Mouse (Mus musculus): Measurements from ENCODE around the gene Eps15l1. TPM values are rescaled to one million over a fixed set of nuclear protein-coding genes. Genes with fewer than 3 reads are reported as not detected.

The Eps15l1 gene
- total RNA-seq, 2 experiments from 2014 or later, result 118 to 151 TPM

DNA sequence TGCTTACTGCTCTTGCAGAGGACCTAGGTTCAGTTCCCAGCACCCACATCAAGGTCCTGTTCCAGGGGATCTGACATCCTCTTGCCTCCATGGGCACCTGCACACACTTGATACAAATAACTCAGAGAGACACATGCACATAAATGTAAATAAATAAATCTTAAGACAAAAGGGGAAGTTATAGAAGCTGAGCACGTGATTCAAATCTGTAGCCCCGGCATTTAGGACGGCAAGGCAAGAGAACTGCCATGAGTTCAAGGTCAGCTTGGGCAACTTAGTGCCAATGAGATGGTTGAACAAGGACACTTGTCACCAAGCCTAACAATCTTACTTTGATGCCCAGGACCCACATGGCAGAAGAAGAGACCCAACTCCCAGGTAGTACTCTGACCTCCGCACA, 3.2 kb downstream of the Eps15l1 start:
- no peak for ATAC-seq (replicated peaks; ENCODE audit: low FRiP score, poor library complexity, severe bottlenecking)

DNA sequence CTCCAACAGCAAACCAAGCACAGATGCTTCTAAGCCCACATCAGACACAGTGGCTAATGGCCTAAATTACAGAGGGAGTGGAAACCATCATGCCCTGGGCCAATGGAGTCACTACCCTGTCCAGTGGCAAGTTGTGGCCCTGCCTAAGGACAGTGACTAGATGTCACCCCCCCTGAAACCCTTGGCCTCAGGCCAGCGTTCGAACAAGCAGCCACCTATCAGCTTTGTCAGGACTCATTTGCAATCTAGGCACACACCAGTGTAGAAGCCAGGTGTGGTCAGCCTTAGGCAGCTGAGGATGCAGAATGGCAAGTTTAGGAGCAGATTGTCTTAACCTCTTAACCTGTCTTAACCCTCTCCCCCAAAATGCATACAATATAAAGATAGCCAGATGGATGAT, 6.0 kb downstream of the Eps15l1 start:
- ATAC-seq (replicated peaks; ENCODE audit: low FRiP score, poor library complexity, severe bottlenecking), result peak; percentile 20

DNA sequence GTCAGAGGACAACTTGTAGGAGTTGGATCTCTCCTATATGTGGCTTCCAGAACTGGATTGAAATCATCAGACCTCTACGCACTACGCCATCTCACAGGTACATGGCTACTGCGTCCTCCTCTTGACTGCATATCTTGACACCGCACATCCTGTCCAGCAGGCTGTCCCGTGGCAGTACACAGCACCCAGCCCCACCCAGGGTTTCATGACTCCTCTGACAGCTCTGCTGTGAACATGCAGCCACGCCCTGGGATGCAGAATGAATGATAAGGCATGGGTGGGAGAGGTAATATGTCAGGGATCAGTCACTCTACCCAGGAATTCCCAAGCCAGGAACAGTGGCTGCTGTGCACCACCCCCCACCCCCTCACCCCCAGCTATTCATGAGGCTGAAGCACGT, 7.4 kb downstream of the Eps15l1 start:
- peak; percentile 92 for ATAC-seq (replicated peaks; ENCODE audit: low FRiP score, poor library complexity, severe bottlenecking)

DNA sequence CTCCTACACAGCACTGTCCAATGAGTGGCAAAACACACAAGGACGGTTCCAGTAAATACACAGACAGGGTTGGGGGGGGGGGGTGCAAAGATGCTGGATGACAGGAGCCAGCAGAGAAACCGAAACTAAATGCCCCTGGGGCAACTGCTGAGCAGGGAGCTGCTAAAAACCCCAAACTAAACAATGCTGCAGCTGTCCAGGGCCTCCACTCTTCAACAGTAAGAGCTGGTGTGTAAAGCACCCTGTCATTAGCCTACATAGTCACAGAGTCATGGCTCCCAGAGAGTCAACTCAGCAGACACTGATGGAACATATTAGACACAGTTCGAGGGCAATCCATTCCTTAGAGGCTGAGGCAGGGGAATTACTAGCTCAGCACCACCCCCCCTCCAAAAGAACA, 11.8 kb downstream of the Eps15l1 start:
- ATAC-seq (replicated peaks; ENCODE audit: low FRiP score, poor library complexity, severe bottlenecking), result no peak

DNA sequence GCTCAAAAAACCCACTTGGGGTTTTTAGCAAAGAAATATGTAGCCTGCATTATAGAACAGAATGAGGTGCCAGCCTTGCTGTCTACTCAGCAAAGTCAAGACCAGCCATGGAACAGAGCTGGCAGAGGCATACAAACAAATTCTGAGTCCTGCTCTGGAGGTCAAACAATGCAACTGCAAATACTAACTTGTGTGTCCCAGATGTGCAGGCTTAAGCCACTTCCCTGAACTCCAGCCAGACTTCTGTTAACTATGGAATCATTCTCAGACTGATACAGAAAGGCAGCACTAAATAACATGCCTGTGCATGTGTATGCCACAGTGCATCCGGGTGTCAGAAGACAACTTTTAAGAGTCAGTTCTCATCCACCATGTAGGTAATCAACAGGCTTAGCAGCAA, 13.4 kb downstream of the Eps15l1 start:
- no peak for ATAC-seq (replicated peaks; ENCODE audit: low FRiP score, poor library complexity, severe bottlenecking)

DNA sequence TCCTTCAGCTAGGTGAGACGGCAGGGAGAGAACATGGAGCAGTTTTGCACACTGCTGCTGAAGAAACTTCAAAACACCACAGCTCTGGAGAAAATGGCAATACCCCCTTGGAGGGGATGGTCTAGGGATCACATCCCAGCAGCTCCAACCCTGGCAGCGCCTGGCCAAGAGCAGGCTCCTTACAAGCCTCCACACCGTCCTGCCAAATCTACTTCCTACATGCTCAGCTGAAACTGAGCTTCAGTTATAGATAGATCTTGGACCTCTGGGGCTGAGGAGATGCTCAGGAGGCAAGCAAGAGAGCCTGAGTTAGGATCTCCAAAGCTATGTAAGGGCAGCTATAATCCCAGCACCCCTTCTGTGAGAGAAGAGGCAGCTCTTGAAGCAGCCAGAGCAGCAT, 18.3 kb downstream of the Eps15l1 start:
- no peak for ATAC-seq (replicated peaks; ENCODE audit: low FRiP score, poor library complexity, severe bottlenecking)

DNA sequence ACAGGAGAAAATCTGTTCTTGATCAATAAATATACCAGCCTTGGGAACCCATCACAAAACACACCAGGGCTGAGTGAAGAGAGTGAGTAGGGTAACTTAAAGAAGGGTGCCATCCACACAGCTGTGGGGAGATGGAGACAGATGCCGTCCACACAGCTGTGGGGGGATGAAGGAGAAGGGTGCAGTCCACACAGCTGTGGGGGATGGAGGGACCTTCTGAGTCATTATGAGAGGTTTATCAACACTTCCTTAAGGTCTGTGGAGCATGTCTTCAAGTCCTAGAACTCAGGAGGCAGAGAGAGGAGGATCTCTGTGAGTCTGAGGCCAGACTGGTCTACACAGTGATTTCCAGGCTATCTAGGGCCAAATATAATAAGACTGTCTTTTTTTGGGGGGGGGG, 19.9 kb downstream of the Eps15l1 start:
- no peak for ATAC-seq (replicated peaks; ENCODE audit: low FRiP score, poor library complexity, severe bottlenecking)

DNA sequence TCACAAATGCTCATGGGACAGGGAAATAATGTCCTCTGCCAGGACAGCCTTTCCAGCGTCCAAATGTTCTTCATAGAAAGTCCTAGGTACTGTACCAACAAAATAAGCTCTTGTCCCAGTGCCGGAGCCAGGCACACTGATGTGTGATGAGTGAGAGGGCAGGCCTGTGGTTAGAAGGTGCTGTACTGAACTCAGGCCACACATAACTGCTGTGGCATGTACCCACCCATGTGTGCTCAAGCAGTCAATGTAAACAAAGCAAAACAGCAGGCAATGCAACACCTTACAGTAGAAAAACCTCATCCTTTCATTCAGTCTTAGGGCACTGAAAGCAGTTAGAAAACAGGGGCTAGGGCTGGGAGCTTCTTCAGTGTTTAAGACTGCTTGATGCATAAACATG, 35.5 kb downstream of the Eps15l1 start:
- no peak for ATAC-seq (replicated peaks; ENCODE audit: low FRiP score, poor library complexity, severe bottlenecking)

DNA sequence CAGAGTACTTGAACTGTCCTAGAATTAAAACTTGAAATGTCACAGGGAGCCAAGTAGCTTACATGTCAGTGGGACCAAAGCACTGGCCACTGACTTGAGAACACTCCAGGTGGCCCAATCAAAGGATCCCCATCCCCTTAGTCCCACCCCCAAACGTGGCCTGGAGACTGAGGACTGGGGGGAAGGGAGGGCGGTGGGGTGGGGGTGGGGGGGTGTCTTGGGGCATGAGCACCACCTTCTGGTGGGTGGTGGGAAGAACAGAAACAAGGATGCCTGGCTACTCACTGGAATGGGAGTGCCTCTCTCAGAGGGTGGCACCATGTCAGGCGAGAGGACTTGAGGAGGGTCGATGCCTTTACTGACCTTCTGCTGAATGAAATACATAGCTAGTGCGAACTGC, 38.9 kb downstream of the Eps15l1 start:
- ATAC-seq (replicated peaks; ENCODE audit: low FRiP score, poor library complexity, severe bottlenecking), result no peak

DNA sequence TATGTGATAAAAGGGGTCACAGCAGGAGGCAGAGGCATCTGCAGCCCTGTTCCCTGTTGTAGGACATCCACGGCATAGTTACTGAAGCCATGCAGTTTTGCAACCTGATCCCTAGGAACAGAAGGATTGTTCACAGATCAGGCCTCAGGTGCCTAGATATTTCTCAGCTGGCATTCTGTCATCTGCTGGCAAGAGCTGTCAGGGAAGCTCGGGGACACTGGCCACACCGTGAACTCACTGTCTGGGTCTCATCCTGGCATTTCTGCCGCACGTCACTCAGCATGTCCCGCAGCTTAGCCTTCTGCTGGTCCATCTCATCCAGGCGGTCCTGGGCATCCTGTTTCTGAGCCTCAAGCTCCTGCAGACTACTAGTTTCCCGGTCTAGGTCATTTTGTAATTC, 40.6 kb downstream of the Eps15l1 start:
- no peak for ATAC-seq (replicated peaks; ENCODE audit: low FRiP score, poor library complexity, severe bottlenecking)

DNA sequence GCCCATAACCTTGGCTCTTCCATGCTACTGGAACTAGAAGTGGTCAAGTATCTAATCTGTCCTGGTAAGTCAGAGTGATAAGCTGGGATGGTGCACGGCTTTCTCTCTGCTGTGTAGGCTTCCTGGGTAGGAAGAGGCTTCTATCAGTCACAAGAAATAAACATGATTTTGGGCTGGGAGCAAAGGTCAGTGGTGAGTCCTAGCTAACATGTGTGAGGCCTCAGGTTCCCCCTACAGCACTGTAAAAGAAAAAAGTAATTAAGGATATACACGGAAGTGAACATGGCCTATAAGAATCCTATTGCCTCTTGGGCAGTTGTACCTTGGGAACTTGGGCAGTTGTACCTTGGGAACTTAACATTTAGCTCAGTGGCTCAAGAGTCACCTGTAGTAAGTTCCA, 44.4 kb downstream of the Eps15l1 start:
- no peak for ATAC-seq (replicated peaks; ENCODE audit: low FRiP score, poor library complexity, severe bottlenecking)

DNA sequence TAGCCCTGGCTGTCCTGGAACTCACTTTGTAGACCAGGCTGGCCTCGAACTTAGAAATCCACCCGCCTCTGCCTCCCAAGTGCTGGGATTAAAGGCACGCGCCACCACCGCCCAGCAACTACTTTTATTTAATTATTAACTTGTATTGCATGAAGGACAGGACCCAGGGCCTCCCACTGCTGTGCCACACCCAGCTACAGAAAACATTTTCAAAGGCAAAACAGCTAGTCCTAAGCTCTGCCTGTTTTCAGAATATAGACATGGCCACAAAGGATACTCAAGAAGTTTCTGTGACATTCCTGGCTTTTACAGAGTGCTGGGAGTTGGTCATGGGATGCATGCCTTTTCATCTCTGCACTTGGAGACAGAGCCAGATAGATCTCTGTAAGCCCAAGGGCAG, 45.0 kb downstream of the Eps15l1 start:
- ATAC-seq (replicated peaks; ENCODE audit: low FRiP score, poor library complexity, severe bottlenecking), result no peak

DNA sequence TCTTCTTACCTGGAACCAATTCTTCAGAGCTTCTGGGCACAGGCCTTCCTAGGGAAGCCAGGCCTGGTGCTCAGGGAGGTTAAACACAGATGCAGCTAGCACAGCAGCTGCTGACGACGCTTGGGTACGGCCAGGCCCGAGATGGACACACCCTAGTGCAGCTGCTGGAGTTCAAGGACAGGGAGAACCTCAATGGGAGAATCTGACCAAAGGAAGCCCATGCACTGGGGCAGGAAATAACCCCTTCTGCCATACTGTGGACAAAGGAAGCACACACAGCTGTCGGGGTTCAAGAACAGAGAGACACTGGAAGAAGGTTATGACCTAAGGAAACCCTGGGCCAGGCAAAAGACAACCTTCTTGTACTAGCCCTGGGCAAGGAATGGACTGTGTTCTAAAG, 46.1 kb downstream of the Eps15l1 start:
- ATAC-seq (replicated peaks; ENCODE audit: low FRiP score, poor library complexity, severe bottlenecking), result no peak

DNA sequence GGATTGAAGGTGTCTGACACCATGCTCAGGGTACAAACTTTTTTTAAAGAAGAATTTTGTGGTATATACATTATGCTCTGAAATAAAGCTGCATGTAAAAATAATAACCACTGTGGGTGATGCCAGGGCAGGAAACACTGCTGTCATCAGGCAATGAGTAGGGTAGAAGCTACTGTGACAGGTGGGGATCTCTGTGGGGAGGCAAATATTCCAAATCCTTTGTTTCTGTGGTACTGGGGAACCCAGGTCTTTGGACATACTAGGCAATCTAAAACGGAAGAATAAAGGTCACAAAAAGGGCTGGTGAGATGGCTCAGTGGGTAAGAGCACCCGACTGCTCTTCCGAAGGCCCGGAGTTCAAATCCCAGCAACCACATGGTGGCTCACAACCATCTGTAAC, 48.9 kb downstream of the Eps15l1 start:
- ATAC-seq (replicated peaks; ENCODE audit: low FRiP score, poor library complexity, severe bottlenecking), result no peak

DNA sequence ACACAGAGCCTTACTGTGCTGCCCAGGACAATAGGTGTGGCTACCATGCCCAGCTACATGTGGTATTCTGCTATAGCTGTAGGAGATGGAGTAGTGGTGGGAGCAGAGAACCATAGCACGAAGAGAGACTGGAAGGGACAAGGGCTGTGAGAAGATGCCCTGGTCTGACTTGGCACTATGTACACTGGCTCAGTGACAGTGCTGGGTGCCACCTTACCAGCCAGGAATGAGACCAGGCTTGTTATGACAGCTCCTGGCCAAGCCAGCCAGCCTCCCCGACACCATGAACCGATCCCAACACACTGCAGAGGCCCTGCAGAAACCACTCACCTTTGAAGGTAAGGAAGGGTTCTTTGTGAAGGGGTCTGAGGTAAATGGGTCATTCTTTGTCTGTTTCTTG, 49.9 kb downstream of the Eps15l1 start:
- no peak for ATAC-seq (replicated peaks; ENCODE audit: low FRiP score, poor library complexity, severe bottlenecking)

DNA sequence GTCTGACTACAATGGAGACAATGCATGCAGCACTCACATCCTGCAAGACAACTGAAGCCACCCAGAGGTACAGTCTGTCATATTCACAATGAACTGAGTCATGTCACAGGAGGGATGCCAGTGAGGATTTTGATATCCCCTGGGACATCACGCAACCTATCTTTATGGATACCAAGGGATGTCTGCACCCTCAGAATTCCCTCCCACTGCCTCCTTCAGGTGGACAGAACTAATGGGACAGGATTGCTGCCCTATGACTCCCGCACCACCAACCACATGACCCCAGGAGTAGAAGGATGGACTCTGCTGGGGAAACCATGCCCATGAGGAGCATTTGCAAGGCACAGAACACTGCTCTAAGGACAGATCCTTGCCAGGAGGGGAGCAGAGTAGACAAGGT, 54.8 kb downstream of the Eps15l1 start:
- no peak for ATAC-seq (replicated peaks; ENCODE audit: low FRiP score, poor library complexity, severe bottlenecking)

DNA sequence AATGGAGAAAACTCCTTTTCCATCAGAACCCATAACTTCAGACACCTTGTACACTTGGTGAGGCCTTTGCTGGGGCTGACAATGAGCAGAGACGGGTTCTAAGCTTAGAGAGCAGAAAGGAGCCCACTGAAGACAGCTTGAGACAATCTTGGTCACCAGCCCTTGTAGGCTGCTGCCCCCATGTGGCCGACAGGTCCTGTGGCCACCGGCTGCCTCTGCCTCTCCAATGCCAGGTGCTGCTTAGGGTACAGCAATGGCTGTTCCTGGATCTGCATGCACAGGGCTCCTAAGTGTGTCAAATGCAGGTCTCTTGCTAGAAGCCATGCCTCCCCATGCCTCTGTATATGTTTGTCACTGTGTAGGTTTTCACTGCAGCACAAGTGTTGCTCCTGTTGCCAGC, 55.4 kb downstream of the Eps15l1 start:
- peak; percentile 55; the same call in 1 of the 2 replicates for ATAC-seq (replicated peaks; ENCODE audit: low FRiP score, poor library complexity, severe bottlenecking)

DNA sequence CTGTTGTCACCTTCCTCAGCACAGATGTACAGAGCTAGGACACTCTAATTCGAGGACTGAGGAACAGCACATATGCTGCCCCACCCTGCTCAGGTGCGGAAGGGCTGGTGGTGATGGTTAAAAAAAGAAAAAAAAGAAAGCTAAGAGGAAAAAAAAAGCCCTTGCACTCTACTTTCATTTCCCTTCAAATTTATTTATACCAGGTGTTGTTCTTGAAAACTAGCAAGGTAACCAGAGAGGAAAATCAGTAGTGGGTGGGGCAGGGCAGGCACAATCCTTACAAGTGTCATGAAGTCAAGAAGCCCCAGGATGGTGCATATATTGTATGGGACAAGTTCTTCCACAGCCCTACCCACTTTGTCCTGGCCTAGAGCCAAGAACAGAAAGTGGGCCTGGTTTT, 56.2 kb downstream of the Eps15l1 start:
- no peak for ATAC-seq (replicated peaks; ENCODE audit: low FRiP score, poor library complexity, severe bottlenecking)

DNA sequence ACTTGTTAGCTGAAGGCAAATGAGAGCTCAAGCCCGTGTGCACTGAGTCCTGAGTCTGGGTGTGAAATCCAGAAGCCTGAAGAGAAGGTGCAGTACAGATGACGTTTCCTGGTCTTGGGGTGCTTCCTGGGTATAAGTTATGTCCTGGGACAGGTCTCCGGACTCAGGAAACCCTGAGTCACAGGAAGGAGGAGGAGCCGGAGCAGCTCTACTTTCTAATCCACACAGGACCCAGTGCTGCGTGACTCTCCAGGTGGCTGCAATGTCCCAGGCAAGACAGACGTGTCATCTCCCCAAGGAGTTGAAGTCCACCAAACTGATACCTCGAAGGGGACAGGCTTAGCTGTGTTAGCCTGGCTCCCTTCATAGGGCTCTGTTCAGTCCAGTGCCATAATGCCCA, 57.8 kb downstream of the Eps15l1 start:
- no peak for ATAC-seq (replicated peaks; ENCODE audit: low FRiP score, poor library complexity, severe bottlenecking)

DNA sequence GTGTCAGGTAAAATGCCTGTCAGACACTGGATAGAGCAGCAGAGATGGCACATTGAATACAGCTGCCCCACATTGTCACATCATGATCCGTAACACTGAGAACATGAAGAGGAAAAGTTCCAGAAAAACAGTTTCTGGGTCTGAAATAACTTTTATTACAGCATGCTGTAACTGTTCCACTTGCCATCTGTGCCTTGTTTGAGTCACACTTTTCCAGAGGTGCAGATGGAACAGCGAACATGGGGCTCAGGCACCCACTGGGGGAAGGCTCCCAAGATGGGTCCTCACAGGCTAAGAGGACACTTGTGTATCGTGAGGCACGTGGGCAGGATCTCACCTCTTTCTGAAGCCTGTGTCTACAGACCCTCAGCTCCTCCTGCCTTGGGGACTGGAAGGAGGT, 58.5 kb downstream of the Eps15l1 start:
- ATAC-seq (replicated peaks; ENCODE audit: low FRiP score, poor library complexity, severe bottlenecking), result no peak

DNA sequence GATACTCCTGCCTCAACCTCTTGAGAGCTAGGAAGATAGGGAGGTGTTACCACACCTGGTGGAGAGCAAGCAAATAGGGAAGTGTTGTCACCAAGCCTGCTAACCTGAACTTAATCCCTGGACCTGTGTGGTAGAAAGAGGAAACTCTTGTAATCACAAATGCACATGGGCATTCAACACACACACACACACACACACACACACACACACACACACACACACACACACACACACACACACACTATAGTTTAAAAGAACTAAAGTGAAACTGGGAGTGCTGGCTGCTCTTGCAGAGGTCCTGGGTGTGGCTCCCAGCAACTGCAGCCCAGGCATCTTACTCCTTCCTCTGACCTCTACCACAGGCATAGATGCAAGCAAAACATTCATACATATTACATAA, 61.1 kb downstream of the Eps15l1 start:
- ATAC-seq (replicated peaks; ENCODE audit: low FRiP score, poor library complexity, severe bottlenecking), result no peak

DNA sequence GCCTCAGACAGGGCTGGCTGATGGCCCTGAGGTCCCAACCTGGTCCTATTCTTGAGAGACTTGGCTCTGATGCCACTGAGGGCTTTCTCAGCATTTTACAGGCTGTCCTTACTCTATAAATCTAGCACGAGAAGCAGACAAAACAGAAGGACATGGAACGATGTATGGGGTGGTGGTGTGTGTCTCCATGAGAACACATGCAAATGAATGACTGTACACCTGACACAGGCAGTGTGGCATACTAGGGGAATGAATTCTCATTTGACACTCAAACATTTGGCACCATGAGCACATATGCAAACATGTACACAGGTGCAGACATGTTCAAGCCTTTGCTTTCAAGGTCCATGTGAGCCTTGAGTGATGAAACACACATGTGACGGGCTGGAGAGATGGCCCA, 64.7 kb downstream of the Eps15l1 start:
- ATAC-seq (replicated peaks; ENCODE audit: low FRiP score, poor library complexity, severe bottlenecking), result no peak

DNA sequence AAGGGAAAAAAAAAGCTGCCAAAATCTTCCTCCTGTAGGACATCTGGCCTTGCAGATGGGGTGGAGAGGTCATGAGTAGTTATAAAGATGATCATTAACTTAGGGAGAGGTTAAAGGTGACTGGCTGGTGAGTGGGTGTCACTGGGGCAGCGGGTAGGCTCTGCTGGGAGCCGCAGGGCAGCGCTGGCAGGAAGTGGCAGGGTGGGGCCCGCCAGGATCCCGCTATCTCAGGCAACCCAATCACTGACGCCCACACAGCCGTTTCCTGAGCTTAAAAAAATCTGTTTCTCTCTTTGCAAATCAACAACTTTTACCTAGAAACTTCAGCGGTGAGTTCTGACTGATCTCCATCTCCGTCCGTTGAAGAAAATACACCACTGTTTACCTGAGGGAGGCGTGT, 67.0 kb downstream of the Eps15l1 start:
- 0 out of 2 replicates have a peak, but pooled peaks have one; percentile 56 for ATAC-seq (replicated peaks; ENCODE audit: low FRiP score, poor library complexity, severe bottlenecking)

Measured in erythroid progenitor cell, adult 5-6 weeks (primary cell).